Mouse (Mus musculus) ovary, postnatal 36 days (tissue): ENCODE results near the gene Gast.

Experiments used
- DNase-seq: peaks from one replicate; pipeline ENCODE4 v3.0.0; 2022; ENCODE audit warnings: low spot score, mixed read lengths

The Gast gene

GRCm38 (mm10) chr11:100362209-100362978 is 28.2 kb downstream of the Gast start:
- DNase-seq, result peak; percentile 63

- DNase-seq, result peak; percentile 71
Observed at GRCm38 (mm10) chr11:100362979-100363562, 28.9 kb downstream of the Gast start.

- DNase-seq, result no peak
Observed at GRCm38 (mm10) chr11:100369145-100369544, 34.9 kb downstream of the Gast start.

GRCm38 (mm10) chr11:100369822-100370221 is 35.6 kb downstream of the Gast start:
- DNase-seq, result no peak

- DNase-seq, result no peak
Observed at GRCm38 (mm10) chr11:100371981-100372558, 37.9 kb downstream of the Gast start.

- no peak for DNase-seq
Observed at GRCm38 (mm10) chr11:100375127-100375526, 40.9 kb downstream of the Gast start.

GRCm38 (mm10) chr11:100376005-100376404 is 41.8 kb downstream of the Gast start:
- DNase-seq, result no peak

GRCm38 (mm10) chr11:100376746-100377389 is 42.7 kb downstream of the Gast start:
- no peak for DNase-seq

GRCm38 (mm10) chr11:100377989-100378388 is 43.8 kb downstream of the Gast start:
- DNase-seq, result no peak

- no peak for DNase-seq
Observed at GRCm38 (mm10) chr11:100378446-100378845, 44.2 kb downstream of the Gast start.

- DNase-seq, result no peak
Observed at GRCm38 (mm10) chr11:100379311-100379710, 45.1 kb downstream of the Gast start.

GRCm38 (mm10) chr11:100382682-100383081 is 48.5 kb downstream of the Gast start:
- DNase-seq, result no peak

GRCm38 (mm10) chr11:100385016-100385415 is 50.8 kb downstream of the Gast start:
- no peak for DNase-seq

GRCm38 (mm10) chr11:100386586-100386985 is 52.4 kb downstream of the Gast start:
- DNase-seq, result no peak
